Mouse (Mus musculus): ENCODE measurements around the gene Nav2. TPM values are rescaled to one million over a fixed set of nuclear protein-coding genes. Genes with fewer than 3 reads are reported as not detected.

Gene Nav2
- polyA plus RNA-seq, 1 experiment from 2014 or later: 34.9 TPM

- WGBS: 39% methylated on average over 5 of the region's 5 CpGs
- H3K4me2 ChIP-seq (ENCODE audit: low read length): no peak overlapping the region
- no peak overlapping the region for H3K9ac ChIP-seq (ENCODE audit: low read length)
- no peak overlapping the region for H3K4me3 ChIP-seq (ENCODE audit: control insufficient read depth in 1 of 2, insufficient read depth in 1 of 2, low read depth in 1 of 2, low read length in 2 of 2)
- H3K4me1 ChIP-seq (ENCODE audit: control insufficient read depth in 2 of 2, insufficient read depth in 2 of 2, low read length in 2 of 2): peaks cover 9 to 15% of the 10 kb centered on the region in 2 experiments; a peak in 3 of 4 replicates
- H3K36me3 ChIP-seq (ENCODE audit: control insufficient read depth, insufficient read depth, low read length): no peaks in the 10 kb centered on the region
- H3K9me3 ChIP-seq (ENCODE audit: control insufficient read depth, low read length): no peaks in the 10 kb centered on the region
- no peaks in the 10 kb centered on the region for H3K27me3 ChIP-seq (ENCODE audit: control insufficient read depth, insufficient read depth, low read length)
- no peak for ATAC-seq (ENCODE audit: insufficient number of reproducible peaks, insufficient read depth, low FRiP score, low read depth)
- H3K27ac ChIP-seq (replicated peaks in 1 of 2; ENCODE audit: control insufficient read depth in 1 of 2, insufficient read depth in 1 of 2, low read depth in 2 of 2, low read length in 2 of 2): no peak overlapping the region
Observed at GRCm38 (mm10) chr7:49004402-49004801, 95.9 kb downstream of the Nav2 start.

GRCm38 (mm10) chr7:49006886-49007285, 98.4 kb downstream of the Nav2 start:
- 54% methylated on average over 7 of the region's 7 CpGs for WGBS

GRCm38 (mm10) chr7:49010739-49011138, 102.2 kb downstream of the Nav2 start:
- no peaks in the 10 kb centered on the region for H3K9me3 ChIP-seq (ENCODE audit: control insufficient read depth, low read length)
- H3K4me3 ChIP-seq (ENCODE audit: control insufficient read depth in 1 of 2, insufficient read depth in 1 of 2, low read depth in 1 of 2, low read length in 2 of 2): no peak overlapping the region
- H3K27ac ChIP-seq (replicated peaks in 1 of 2; ENCODE audit: control insufficient read depth in 1 of 2, insufficient read depth in 1 of 2, low read depth in 2 of 2, low read length in 2 of 2): no peak overlapping the region
- no peak overlapping the region for H3K4me2 ChIP-seq (ENCODE audit: low read length)
- H3K36me3 ChIP-seq (ENCODE audit: control insufficient read depth, insufficient read depth, low read length): no peaks in the 10 kb centered on the region
- no peak overlapping the region for H3K9ac ChIP-seq (ENCODE audit: low read length)
- no peaks in the 10 kb centered on the region for H3K27me3 ChIP-seq (ENCODE audit: control insufficient read depth, insufficient read depth, low read length)
- no peak for ATAC-seq (ENCODE audit: insufficient number of reproducible peaks, insufficient read depth, low FRiP score, low read depth)
- WGBS: 91% methylated on average over 6 of the region's 6 CpGs
- H3K4me1 ChIP-seq (ENCODE audit: control insufficient read depth in 2 of 2, insufficient read depth in 2 of 2, low read length in 2 of 2): 0 out of 4 replicates have a peak, but pooled peaks cover 2 to 4% of the 10 kb centered on the region in 2 experiments

More at GRCm38 (mm10) chr7:49006886-49007285, 98.4 kb downstream of the Nav2 start:
- H3K9me3 ChIP-seq (ENCODE audit: control insufficient read depth, low read length): no peaks in the 10 kb centered on the region
- no peak overlapping the region for H3K4me3 ChIP-seq (ENCODE audit: control insufficient read depth in 1 of 2, insufficient read depth in 1 of 2, low read depth in 1 of 2, low read length in 2 of 2)
- H3K36me3 ChIP-seq (ENCODE audit: control insufficient read depth, insufficient read depth, low read length): no peaks in the 10 kb centered on the region
- no peak overlapping the region for H3K9ac ChIP-seq (ENCODE audit: low read length)
- no peak for ATAC-seq (ENCODE audit: insufficient number of reproducible peaks, insufficient read depth, low FRiP score, low read depth)
- H3K4me2 ChIP-seq (ENCODE audit: low read length): no peak overlapping the region
- H3K27ac ChIP-seq (replicated peaks in 1 of 2; ENCODE audit: control insufficient read depth in 1 of 2, insufficient read depth in 1 of 2, low read depth in 2 of 2, low read length in 2 of 2): no peak overlapping the region
- H3K27me3 ChIP-seq (ENCODE audit: control insufficient read depth, insufficient read depth, low read length): no peaks in the 10 kb centered on the region
- H3K4me1 ChIP-seq (ENCODE audit: control insufficient read depth in 2 of 2, insufficient read depth in 2 of 2, low read length in 2 of 2): peaks cover 4 to 10% of the 10 kb centered on the region in 2 experiments; a peak in 1 of 4 replicates

GRCm38 (mm10) chr7:49012027-49012426, 103.5 kb downstream of the Nav2 start:
- no peak for ATAC-seq (ENCODE audit: insufficient number of reproducible peaks, insufficient read depth, low FRiP score, low read depth)
- Histone ChIP-seq H3K4me3 (ENCODE audit: control insufficient read depth in 1 of 2, insufficient read depth in 1 of 2, low read depth in 1 of 2, low read length in 2 of 2) (no peak overlapping the region), H3K4me2 (ENCODE audit: low read length) (no peak overlapping the region), H3K9ac (ENCODE audit: low read length) (no peak overlapping the region), H3K9me3 (ENCODE audit: control insufficient read depth, low read length) (no peaks in the 10 kb centered on the region), H3K27ac (replicated peaks in 1 of 2; ENCODE audit: control insufficient read depth in 1 of 2, insufficient read depth in 1 of 2, low read depth in 2 of 2, low read length in 2 of 2) (no peak overlapping the region), H3K36me3 (ENCODE audit: control insufficient read depth, insufficient read depth, low read length) (no peaks in the 10 kb centered on the region), H3K27me3 (ENCODE audit: control insufficient read depth, insufficient read depth, low read length) (no peaks in the 10 kb centered on the region), H3K4me1 (ENCODE audit: control insufficient read depth in 2 of 2, insufficient read depth in 2 of 2, low read length in 2 of 2) (0 out of 4 replicates have a peak, but pooled peaks cover 0 to 2% of the 10 kb centered on the region in 2 experiments)
- WGBS: 50% methylated on average over 1 of the region's 1 CpGs

DNA sequence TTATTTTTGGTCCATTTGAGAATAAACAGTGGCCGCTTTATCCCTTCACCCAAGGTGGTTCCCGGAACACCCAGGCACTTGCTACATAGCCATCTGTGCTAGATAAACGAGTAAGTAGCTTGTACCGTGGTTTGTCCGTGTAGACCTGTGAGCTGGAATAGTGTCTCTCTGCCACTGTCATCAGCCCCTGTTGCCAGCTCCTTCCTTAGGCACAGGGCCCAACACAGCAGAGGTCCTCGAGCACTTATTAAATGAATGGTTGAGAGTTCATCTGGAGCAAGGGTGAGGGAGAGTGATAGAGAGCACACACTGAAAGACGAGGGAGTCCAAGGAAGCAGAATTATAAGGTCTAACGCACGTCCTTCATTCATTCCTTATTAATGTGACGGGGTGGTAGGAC, 106.0 kb downstream of the Nav2 start:
- H3K36me3 ChIP-seq (ENCODE audit: control insufficient read depth, insufficient read depth, low read length): no peaks in the 10 kb centered on the region
- H3K9ac ChIP-seq (ENCODE audit: low read length): no peak overlapping the region
- H3K27me3 ChIP-seq (ENCODE audit: control insufficient read depth, insufficient read depth, low read length): no peaks in the 10 kb centered on the region
- ATAC-seq (ENCODE audit: insufficient number of reproducible peaks, insufficient read depth, low FRiP score, low read depth): no peak
- no peak overlapping the region for H3K4me3 ChIP-seq (ENCODE audit: control insufficient read depth in 1 of 2, insufficient read depth in 1 of 2, low read depth in 1 of 2, low read length in 2 of 2)
- 75% methylated on average over 10 of the region's 10 CpGs for WGBS
- no peaks in the 10 kb centered on the region for H3K9me3 ChIP-seq (ENCODE audit: control insufficient read depth, low read length)
- 0 out of 4 replicates have a peak, but pooled peaks cover 0 to 2% of the 10 kb centered on the region in 2 experiments for H3K4me1 ChIP-seq (ENCODE audit: control insufficient read depth in 2 of 2, insufficient read depth in 2 of 2, low read length in 2 of 2)
- no peak overlapping the region for H3K27ac ChIP-seq (replicated peaks in 1 of 2; ENCODE audit: control insufficient read depth in 1 of 2, insufficient read depth in 1 of 2, low read depth in 2 of 2, low read length in 2 of 2)
- H3K4me2 ChIP-seq (ENCODE audit: low read length): no peak overlapping the region

- H3K4me2 ChIP-seq (ENCODE audit: low read length): no peak overlapping the region
- no peak overlapping the region for H3K4me3 ChIP-seq (ENCODE audit: control insufficient read depth in 1 of 2, insufficient read depth in 1 of 2, low read depth in 1 of 2, low read length in 2 of 2)
- H3K27me3 ChIP-seq (ENCODE audit: control insufficient read depth, insufficient read depth, low read length): no peaks in the 10 kb centered on the region
- H3K4me1 ChIP-seq (ENCODE audit: control insufficient read depth in 2 of 2, insufficient read depth in 2 of 2, low read length in 2 of 2): 0 out of 4 replicates have a peak, but pooled peaks cover 0 to 2% of the 10 kb centered on the region in 2 experiments
- no peaks in the 10 kb centered on the region for H3K36me3 ChIP-seq (ENCODE audit: control insufficient read depth, insufficient read depth, low read length)
- ATAC-seq (ENCODE audit: insufficient number of reproducible peaks, insufficient read depth, low FRiP score, low read depth): no peak
- 87% methylated on average over 6 of the region's 6 CpGs for WGBS
- H3K9me3 ChIP-seq (ENCODE audit: control insufficient read depth, low read length): no peaks in the 10 kb centered on the region
- H3K9ac ChIP-seq (ENCODE audit: low read length): no peak overlapping the region
- H3K27ac ChIP-seq (replicated peaks in 1 of 2; ENCODE audit: control insufficient read depth in 1 of 2, insufficient read depth in 1 of 2, low read depth in 2 of 2, low read length in 2 of 2): no peak overlapping the region
Observed at GRCm38 (mm10) chr7:49015297-49015696, 106.8 kb downstream of the Nav2 start.

GRCm38 (mm10) chr7:49016088-49016487, 107.6 kb downstream of the Nav2 start:
- H3K27me3 ChIP-seq (ENCODE audit: control insufficient read depth, insufficient read depth, low read length): no peaks in the 10 kb centered on the region
- no peak overlapping the region for H3K4me3 ChIP-seq (ENCODE audit: control insufficient read depth in 1 of 2, insufficient read depth in 1 of 2, low read depth in 1 of 2, low read length in 2 of 2)
- no peak for ATAC-seq (ENCODE audit: insufficient number of reproducible peaks, insufficient read depth, low FRiP score, low read depth)
- H3K9ac ChIP-seq (ENCODE audit: low read length): no peak overlapping the region
- WGBS: 68% methylated on average over 2 of the region's 2 CpGs
- H3K27ac ChIP-seq (replicated peaks in 1 of 2; ENCODE audit: control insufficient read depth in 1 of 2, insufficient read depth in 1 of 2, low read depth in 2 of 2, low read length in 2 of 2): no peak overlapping the region
- no peak overlapping the region for H3K4me2 ChIP-seq (ENCODE audit: low read length)
- 0 out of 4 replicates have a peak, but pooled peaks cover 0 to 2% of the 10 kb centered on the region in 2 experiments for H3K4me1 ChIP-seq (ENCODE audit: control insufficient read depth in 2 of 2, insufficient read depth in 2 of 2, low read length in 2 of 2)
- no peaks in the 10 kb centered on the region for H3K9me3 ChIP-seq (ENCODE audit: control insufficient read depth, low read length)
- H3K36me3 ChIP-seq (ENCODE audit: control insufficient read depth, insufficient read depth, low read length): no peaks in the 10 kb centered on the region

- H3K36me3 ChIP-seq (ENCODE audit: control insufficient read depth, insufficient read depth, low read length): no peaks in the 10 kb centered on the region
- no peak overlapping the region for H3K4me2 ChIP-seq (ENCODE audit: low read length)
- H3K4me3 ChIP-seq (ENCODE audit: control insufficient read depth in 1 of 2, insufficient read depth in 1 of 2, low read depth in 1 of 2, low read length in 2 of 2): no peak overlapping the region
- no peaks in the 10 kb centered on the region for H3K9me3 ChIP-seq (ENCODE audit: control insufficient read depth, low read length)
- ATAC-seq (ENCODE audit: insufficient number of reproducible peaks, insufficient read depth, low FRiP score, low read depth): no peak
- H3K27ac ChIP-seq (replicated peaks in 1 of 2; ENCODE audit: control insufficient read depth in 1 of 2, insufficient read depth in 1 of 2, low read depth in 2 of 2, low read length in 2 of 2): no peak overlapping the region
- no peak overlapping the region for H3K9ac ChIP-seq (ENCODE audit: low read length)
- no peaks in the 10 kb centered on the region for H3K27me3 ChIP-seq (ENCODE audit: control insufficient read depth, insufficient read depth, low read length)
- 0 out of 4 replicates have a peak, but pooled peaks cover 0 to under 1% of the 10 kb centered on the region in 2 experiments for H3K4me1 ChIP-seq (ENCODE audit: control insufficient read depth in 2 of 2, insufficient read depth in 2 of 2, low read length in 2 of 2)
- WGBS: 77% methylated on average over 5 of the region's 5 CpGs
Observed at GRCm38 (mm10) chr7:49017794-49018193, 109.3 kb downstream of the Nav2 start.
